Mouse (Mus musculus): Measurements from ENCODE around the gene Esrrg.

DNA sequence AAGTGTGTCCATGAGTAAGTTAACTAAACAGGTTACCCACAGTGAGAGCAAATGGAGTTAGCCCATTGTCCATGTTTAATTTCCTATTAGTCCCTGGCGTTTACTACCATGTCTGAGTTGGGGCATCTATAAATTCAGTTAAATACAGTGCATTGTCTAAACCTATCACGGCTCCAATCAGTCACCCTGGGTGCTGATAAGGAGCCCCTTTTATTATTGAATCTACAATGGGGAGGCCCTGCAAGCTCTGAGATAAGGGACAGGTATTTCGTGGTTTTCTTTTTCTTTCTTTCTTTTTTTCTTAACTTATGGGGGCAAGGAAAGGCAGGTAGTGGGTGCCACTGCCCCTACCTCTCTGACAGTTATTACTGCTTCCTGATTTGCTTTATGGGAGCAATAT is 504.6 kb downstream of the Esrrg start:
- TF ChIP-seq POLR2A (IDR thresholded peaks at IDR 0.05; ENCODE audit: extremely low read depth, insufficient read depth, low read length) (no peak), CTCF (IDR thresholded peaks at IDR 0.05; ENCODE audit: extremely low read depth, insufficient read depth, low read length) (no peak)
